Mouse (Mus musculus) forebrain, embryonic 14.5 days (tissue): ENCODE data around the gene Pnma5. TPM values are rescaled to one million over a fixed set of nuclear protein-coding genes. Genes with fewer than 3 reads are reported as not detected.

ENCODE experiments used
- ATAC-seq: fragments of 200-750 bp; cut with Nextera tagmentation; 2 replicates; pipeline ENCODE4 v1.8.0; 2017; ENCODE audit warnings: mild to moderate bottlenecking, moderate library complexity
- DNase-seq: peaks from one replicate; pipeline ENCODE4 v3.0.0-alpha.2; 2015; ENCODE audit warnings: low spot score
- H3K27ac ChIP-seq: fragments of 300-500 bp; sonication (generic); 2 replicates; pipeline ENCODE4 v1.5.1; 2014; ENCODE audit warnings: low read depth, mild to moderate bottlenecking, control low read depth, low read length, moderate library complexity
- H3K27me3 ChIP-seq: fragments of 300-500 bp; sonication (generic); replicated peaks from 2 replicates; pipeline ENCODE4 v1.6.1; 2014; ENCODE audit warnings: low read length, control low read depth, mixed read lengths; ENCODE audit not compliant: control insufficient read depth, insufficient read depth
- H3K36me3 ChIP-seq: fragments of 300-500 bp; sonication (generic); 2 replicates; pipeline ENCODE4 v1.6.1; 2014; ENCODE audit warnings: low read length, control low read depth; ENCODE audit not compliant: control insufficient read depth, insufficient read depth
- H3K4me1 ChIP-seq: fragments of 300-500 bp; sonication (generic); 2 replicates; pipeline ENCODE4 v1.6.1; 2014; ENCODE audit warnings: antibody characterized with exemption, low read length, control low read depth; ENCODE audit not compliant: control insufficient read depth, insufficient read depth
- H3K4me2 ChIP-seq: fragments of 300-500 bp; sonication (generic); 2 replicates; pipeline ENCODE4 v1.6.1; 2014; ENCODE audit warnings: mild to moderate bottlenecking, control low read depth, low read length
- H3K4me3 ChIP-seq: fragments of 300-500 bp; sonication (generic); 2 replicates; pipeline ENCODE4 v1.5.1; 2014; ENCODE audit warnings: low read depth, low read length, control low read depth
- H3K9ac ChIP-seq: fragments of 300-500 bp; sonication (generic); 2 replicates; pipeline ENCODE4 v1.6.1; 2014; ENCODE audit warnings: mild to moderate bottlenecking, low read length, control low read depth, moderate library complexity
- H3K9me3 ChIP-seq: fragments of 300-500 bp; sonication (generic); replicated peaks from 2 replicates; pipeline ENCODE4 v1.6.1; 2016; ENCODE audit warnings: low read length, control low read depth, mixed read lengths; ENCODE audit not compliant: control insufficient read depth
- WGBS: fragments of 180-500 bp; shearing (Covaris S2); extraction: QIAGEN DNeasy Blood & Tissue Kit; methylation state at CpG from one replicate; pipeline ENCODE4 v1.1.7; 2014; 5-methylcytosine and 5-hydroxymethylcytosine counted together
- polyA plus RNA-seq: library from polyadenylated mRNA; unstranded; fragments of >200 nt; fragmentation: Nextera tagmentation; extraction: Ambion mirVana; gene quantifications from 2 replicates; pipeline ENCODE4 v1.2.1, GENCODE M21; 2014

The Pnma5 gene
- polyA plus RNA-seq, 1 experiment from 2014 or later: not detected

DNA sequence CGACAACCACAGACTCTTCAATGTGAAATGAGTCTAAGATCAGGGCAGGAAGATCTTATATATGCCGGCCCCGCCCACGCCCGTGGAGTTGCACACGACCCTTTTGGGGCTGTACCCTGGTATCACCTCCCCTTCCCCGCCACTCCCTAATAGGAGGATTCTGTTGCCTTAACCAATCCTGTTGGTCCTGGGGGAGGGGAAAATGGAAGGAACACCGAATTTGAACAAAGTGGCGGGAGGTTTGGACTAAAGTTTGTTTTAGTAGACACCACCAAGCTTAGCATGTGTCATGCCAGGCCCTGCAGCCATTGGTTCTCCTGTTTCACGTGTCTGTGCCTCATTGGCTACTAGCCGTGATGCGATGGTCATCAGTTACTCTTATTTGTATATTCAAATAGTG is 2.8 kb upstream of the Pnma5 start:
- H3K36me3 ChIP-seq: no peaks in the 10 kb centered on the region
- no peak overlapping the region for H3K4me3 ChIP-seq
- H3K27ac ChIP-seq: no peak overlapping the region
- no peak overlapping the region for H3K9ac ChIP-seq
- no peak for ATAC-seq
- no peak for DNase-seq
- no peaks in the 10 kb centered on the region for H3K27me3 ChIP-seq
- H3K4me1 ChIP-seq: no peaks in the 10 kb centered on the region
- H3K4me2 ChIP-seq: no peak overlapping the region
- WGBS: 83% methylated on average over 12 of the region's 12 CpGs
- H3K9me3 ChIP-seq: no peaks in the 10 kb centered on the region

DNA sequence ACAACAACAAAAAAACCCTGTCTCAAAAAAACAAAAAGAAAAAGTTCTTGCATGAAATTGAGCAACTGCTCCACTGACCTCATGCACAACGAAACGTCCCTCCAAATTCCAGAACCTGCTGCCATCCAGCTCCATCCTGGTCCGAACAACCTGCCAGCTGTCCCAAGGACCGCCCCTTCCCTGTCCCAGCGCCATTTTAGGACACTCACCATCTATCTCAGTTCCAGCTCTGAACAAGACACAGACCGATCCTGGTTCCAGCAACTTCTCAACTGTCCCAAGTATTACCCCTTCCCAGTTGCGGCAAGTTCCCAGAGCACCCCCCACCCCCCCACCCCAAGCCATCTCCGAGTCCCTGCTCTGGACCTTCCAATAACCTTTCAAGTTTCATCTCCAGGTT is 1.9 kb upstream of the Pnma5 start:
- Histone ChIP-seq H3K4me3 (no peak overlapping the region), H3K36me3 (no peaks in the 10 kb centered on the region), H3K9me3 (no peaks in the 10 kb centered on the region), H3K4me2 (no peak overlapping the region), H3K27ac (no peak overlapping the region), H3K27me3 (no peaks in the 10 kb centered on the region), H3K9ac (no peak overlapping the region), H3K4me1 (no peaks in the 10 kb centered on the region)
- WGBS: 76% methylated on average over 8 of the region's 8 CpGs
- ATAC-seq: no peak
- DNase-seq: no peak

DNA sequence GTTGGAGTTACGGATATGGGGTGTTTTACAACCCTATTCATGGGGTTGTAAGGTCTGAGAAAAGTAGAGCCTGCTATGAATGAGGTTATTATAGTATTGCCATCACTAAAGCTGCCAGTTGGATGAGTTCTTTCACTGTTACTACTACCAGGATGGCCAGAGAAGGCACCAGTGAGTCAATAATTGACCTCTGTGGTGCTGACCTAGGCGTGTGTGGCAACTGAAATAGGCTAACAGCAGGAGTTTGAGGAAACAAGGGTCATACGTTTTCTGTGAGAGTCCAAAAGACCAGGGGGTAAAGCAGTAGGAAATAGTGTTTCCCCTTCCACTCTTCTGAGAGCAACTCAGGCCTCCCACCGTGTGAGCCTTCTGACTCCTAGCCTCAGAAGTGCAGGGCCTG is 24.1 kb downstream of the Pnma5 start:
- Histone ChIP-seq H3K9me3 (no peaks in the 10 kb centered on the region), H3K27ac (no peak overlapping the region), H3K4me3 (no peak overlapping the region), H3K4me2 (no peak overlapping the region), H3K4me1 (no peaks in the 10 kb centered on the region), H3K9ac (no peak overlapping the region), H3K36me3 (no peaks in the 10 kb centered on the region), H3K27me3 (no peaks in the 10 kb centered on the region)
- WGBS: 69% methylated on average over 4 of the region's 4 CpGs
- ATAC-seq: no peak
- no peak for DNase-seq

DNA sequence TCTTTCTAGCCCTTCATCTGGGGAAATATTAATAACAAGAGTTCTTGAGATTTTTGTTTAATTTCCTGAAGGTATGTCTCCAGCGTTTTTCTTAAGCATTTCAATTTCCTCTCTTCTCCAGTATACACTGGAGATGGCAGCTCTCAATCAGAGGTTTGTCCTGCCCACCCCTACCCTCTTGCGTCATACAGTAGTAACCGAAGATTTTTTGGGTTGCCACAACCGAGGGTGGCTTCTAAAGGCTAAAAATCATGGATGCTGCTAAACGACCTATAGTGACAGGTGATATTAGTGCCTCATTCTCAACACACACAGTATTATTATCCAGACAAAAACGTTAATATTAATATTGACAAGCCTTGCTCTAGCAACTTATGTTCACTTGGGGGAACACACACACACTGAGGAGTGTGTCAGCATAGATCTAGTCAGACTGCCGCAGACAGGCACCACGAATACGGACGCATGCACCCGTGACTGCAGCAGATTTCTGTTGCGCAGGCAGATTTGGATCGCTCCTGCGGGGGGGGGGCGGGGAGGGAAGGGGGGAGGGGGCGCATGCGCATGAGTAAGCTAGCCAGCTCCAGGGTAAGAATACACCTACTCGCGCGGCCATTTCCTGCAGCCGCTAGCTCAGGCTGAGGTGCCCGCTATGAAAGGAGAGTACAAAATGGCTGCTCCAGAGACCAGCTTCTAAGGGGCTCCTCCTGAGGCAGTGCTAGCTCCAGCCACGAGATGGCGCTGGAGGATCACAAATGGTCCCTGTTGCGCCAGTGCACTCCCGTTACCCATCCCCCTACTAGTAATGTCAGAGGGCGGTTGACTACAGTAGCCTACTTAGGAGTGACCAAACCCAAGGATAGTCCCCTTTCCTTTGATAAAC is 29.1 kb downstream of the Pnma5 start:
- ATAC-seq: peak; percentile 100
- Histone ChIP-seq H3K36me3 (no peaks in the 10 kb centered on the region), H3K27ac (peak overlapping the region; percentile 65), H3K27me3 (no peaks in the 10 kb centered on the region), H3K4me3 (peak overlapping the region; percentile 28), H3K4me2 (peak overlapping the region; percentile 47), H3K9me3 (no peaks in the 10 kb centered on the region), H3K9ac (peak overlapping the region; percentile 49), H3K4me1 (no peaks in the 10 kb centered on the region)
- 26% methylated on average over 23 of the region's 27 CpGs for WGBS
- peak; percentile 96 for DNase-seq

DNA sequence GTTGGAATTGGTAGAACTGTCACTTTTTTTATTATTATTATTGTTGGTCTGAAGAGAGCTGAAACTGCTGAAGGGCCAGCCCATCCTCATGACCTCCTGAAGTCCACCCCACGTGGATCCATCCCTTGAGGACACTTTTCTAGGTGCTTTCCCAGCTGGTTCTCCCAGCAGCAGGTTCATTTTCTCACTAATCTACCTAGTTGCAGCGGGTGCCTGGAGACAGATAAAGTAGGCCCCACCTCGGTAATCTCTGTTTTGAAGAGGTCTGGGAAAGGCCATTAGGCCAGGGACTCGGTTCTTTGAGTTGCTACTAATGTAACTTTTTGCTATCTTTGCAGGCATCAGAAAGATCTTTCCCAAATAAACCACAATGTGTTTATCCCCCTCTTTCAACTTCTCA is 31.2 kb downstream of the Pnma5 start:
- no peaks in the 10 kb centered on the region for H3K36me3 ChIP-seq
- H3K27ac ChIP-seq: no peak overlapping the region
- H3K4me1 ChIP-seq: no peaks in the 10 kb centered on the region
- no peak overlapping the region for H3K9ac ChIP-seq
- H3K4me2 ChIP-seq: no peak overlapping the region
- no peaks in the 10 kb centered on the region for H3K9me3 ChIP-seq
- DNase-seq (no peak), ATAC-seq (no peak)
- no peak overlapping the region for H3K4me3 ChIP-seq
- 74% methylated on average over 4 of the region's 4 CpGs for WGBS
- no peaks in the 10 kb centered on the region for H3K27me3 ChIP-seq

DNA sequence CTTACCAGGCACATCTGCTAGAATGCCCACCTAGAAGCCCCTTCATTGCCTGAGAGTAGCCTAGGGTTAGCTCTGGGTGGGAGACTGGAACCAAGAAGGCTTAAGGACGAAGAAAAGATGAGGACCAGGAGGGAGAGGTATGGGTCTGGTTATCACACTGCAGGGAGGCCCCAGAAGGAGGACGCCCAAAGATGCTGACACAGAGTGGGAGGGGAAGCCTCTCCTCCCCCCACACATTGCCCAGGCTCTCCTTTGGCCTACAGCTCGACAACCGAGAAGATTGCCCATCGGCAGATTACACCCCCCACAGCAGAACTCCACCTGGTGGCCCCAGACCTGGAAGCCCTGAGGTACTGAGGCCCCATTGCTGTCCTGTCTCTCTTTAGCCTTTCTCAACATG is 33.8 kb downstream of the Pnma5 start:
- DNase-seq (no peak), ATAC-seq (no peak)
- Histone ChIP-seq H3K4me2 (no peak overlapping the region), H3K36me3 (no peaks in the 10 kb centered on the region), H3K4me3 (no peak overlapping the region), H3K27me3 (no peaks in the 10 kb centered on the region), H3K9me3 (no peaks in the 10 kb centered on the region), H3K9ac (no peak overlapping the region), H3K4me1 (no peaks in the 10 kb centered on the region), H3K27ac (no peak overlapping the region)
- 77% methylated on average over 5 of the region's 5 CpGs for whole genome bisulfite sequencing

DNA sequence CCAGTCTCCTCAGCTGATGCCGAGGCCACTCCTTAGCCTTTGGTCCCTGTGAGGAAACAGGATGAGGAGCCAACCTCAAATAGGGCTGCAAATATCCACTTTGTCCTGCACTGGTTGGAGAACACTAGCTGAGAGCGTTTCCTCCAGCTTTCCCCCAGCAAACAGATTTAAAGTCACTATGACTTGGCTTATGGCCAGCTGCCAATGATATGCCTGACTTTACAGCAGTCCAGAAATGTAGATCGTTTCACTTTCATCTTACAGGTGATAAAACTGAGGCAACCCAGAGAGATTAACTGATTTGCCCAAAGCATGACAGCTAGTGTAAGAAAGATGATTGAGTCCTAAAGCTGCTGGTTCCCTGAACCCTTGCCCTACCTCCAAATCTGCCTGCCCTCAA is 41.4 kb downstream of the Pnma5 start:
- H3K27ac ChIP-seq: no peak overlapping the region
- H3K4me3 ChIP-seq: no peak overlapping the region
- no peaks in the 10 kb centered on the region for H3K4me1 ChIP-seq
- H3K9ac ChIP-seq: no peak overlapping the region
- H3K9me3 ChIP-seq: no peaks in the 10 kb centered on the region
- DNase-seq (no peak), ATAC-seq (no peak)
- no peak overlapping the region for H3K4me2 ChIP-seq
- 78% methylated on average over 3 of the region's 3 CpGs for WGBS
- no peaks in the 10 kb centered on the region for H3K36me3 ChIP-seq
- no peaks in the 10 kb centered on the region for H3K27me3 ChIP-seq

DNA sequence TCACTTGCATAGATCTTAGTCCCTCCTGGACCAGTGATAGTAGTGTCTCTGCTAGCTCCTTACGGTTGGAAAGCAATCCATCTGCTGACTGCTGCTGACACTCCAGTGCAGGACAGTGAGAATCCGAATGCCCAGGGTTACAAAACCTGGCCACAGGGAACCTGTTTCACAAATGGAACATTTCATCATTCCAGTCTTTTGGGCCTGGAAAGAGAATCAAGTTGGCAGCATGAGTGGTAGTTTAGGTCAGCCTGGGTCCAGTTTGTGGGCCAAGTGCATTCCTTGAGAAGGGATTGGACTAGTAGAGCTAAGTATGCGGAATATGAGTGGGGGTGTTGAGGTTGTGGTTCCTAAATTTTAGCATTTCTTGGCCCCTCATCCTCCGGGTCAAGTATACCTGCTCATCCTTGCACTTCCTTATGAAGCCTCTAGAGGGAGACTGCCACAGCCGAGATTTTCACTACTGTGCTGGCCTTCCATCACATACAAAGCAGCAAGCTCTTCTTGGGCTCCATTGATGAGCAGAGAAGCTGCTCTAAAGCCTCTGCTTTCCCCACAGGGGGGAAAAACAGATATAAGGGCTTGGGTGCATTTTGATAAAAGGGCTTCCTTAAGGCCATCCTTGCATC is 44.5 kb downstream of the Pnma5 start:
- Histone ChIP-seq H3K36me3 (no peaks in the 10 kb centered on the region), H3K4me2 (no peak overlapping the region), H3K9ac (no peak overlapping the region), H3K27me3 (no peaks in the 10 kb centered on the region), H3K9me3 (no peaks in the 10 kb centered on the region), H3K4me1 (no peaks in the 10 kb centered on the region), H3K27ac (no peak overlapping the region), H3K4me3 (no peak overlapping the region)
- 64% methylated on average over 5 of the region's 5 CpGs for WGBS
- no peak for ATAC-seq
- DNase-seq: no peak

DNA sequence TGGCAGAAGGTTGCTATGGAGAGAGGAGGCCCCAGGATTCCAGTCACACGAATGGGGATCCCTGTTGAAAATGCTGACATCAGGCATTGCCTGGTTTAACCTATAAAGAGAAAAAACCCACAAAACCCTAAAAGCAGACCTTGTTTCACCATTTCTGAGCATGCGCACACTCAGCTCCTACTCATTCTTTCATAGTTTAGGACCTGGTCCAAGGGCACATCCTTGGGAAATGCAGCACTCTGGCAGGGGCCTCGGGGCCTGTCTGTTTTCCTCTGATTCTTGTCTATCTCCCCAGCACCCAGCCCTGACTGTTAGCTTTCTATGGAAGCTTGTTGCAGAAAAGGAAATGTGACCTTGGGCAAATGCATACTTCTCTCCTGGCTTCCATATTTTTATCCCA is 46.3 kb downstream of the Pnma5 start:
- Histone ChIP-seq H3K36me3 (no peaks in the 10 kb centered on the region), H3K27me3 (no peaks in the 10 kb centered on the region), H3K27ac (no peak overlapping the region), H3K4me3 (no peak overlapping the region), H3K4me1 (no peaks in the 10 kb centered on the region), H3K9me3 (no peaks in the 10 kb centered on the region), H3K4me2 (no peak overlapping the region), H3K9ac (no peak overlapping the region)
- WGBS: 67% methylated on average over 3 of the region's 3 CpGs
- no peak for DNase-seq
- ATAC-seq: no peak
